Mouse (Mus musculus): ENCODE measurements at regions not wholly inside any gene's neighbourhood (a gene's known extent, or its start where the extent isn't known, plus 50 kb on each side); places are given as distances from the start of the nearest gene placed in this dataset.
A peak's percentile ranks its signal among the peaks of the same experiment; 100 is the strongest.

- peak; percentile 49 to 86 for DNase-seq (ENCODE audit: low spot score in 2 of 2)
Observed at GRCm38 (mm10) chr14:60525284-60525962, 108.4 kb upstream of the Spata13 start.

- no peak for DNase-seq (ENCODE audit: low spot score in 2 of 2)
Observed at GRCm38 (mm10) chr14:60525979-60526378, 107.8 kb upstream of the Spata13 start.

GRCm38 (mm10) chr14:60526832-60527231 lies 107.0 kb upstream of the Spata13 start:
- DNase-seq (ENCODE audit: low spot score in 2 of 2): no peak

- DNase-seq (ENCODE audit: low spot score in 2 of 2): no peak
Observed at GRCm38 (mm10) chr14:60527951-60528350, 105.8 kb upstream of the Spata13 start.

- no peak for DNase-seq (ENCODE audit: low spot score in 2 of 2)
Observed at GRCm38 (mm10) chr14:60528520-60528919, 105.3 kb upstream of the Spata13 start.

GRCm38 (mm10) chr14:60529022-60529421 lies 104.8 kb upstream of the Spata13 start:
- peak; percentile 36 to 77 for DNase-seq (ENCODE audit: low spot score in 2 of 2)

- DNase-seq (ENCODE audit: low spot score in 2 of 2): no peak
Observed at GRCm38 (mm10) chr14:60529646-60530347, 104.0 kb upstream of the Spata13 start.

- DNase-seq (ENCODE audit: low spot score in 2 of 2): no peak
Observed at GRCm38 (mm10) chr14:60530348-60530711, 103.5 kb upstream of the Spata13 start.

GRCm38 (mm10) chr14:60530973-60531372 lies 102.8 kb upstream of the Spata13 start:
- DNase-seq (ENCODE audit: low spot score in 2 of 2): no peak

- DNase-seq (ENCODE audit: low spot score in 2 of 2): no peak
Observed at GRCm38 (mm10) chr14:60531766-60532165, 102.0 kb upstream of the Spata13 start.

GRCm38 (mm10) chr14:60533452-60534224 lies 100.2 kb upstream of the Spata13 start:
- DNase-seq (ENCODE audit: low spot score in 2 of 2): no peak

- no peak for DNase-seq (ENCODE audit: low spot score in 2 of 2)
Observed at GRCm38 (mm10) chr14:60539040-60539439, 94.8 kb upstream of the Spata13 start.

GRCm38 (mm10) chr14:60540111-60540510 lies 93.7 kb upstream of the Spata13 start:
- peak in 1 of 2 experiments; percentile 36 for DNase-seq (ENCODE audit: low spot score in 2 of 2)

GRCm38 (mm10) chr14:60541596-60541995 lies 92.2 kb upstream of the Spata13 start:
- DNase-seq (ENCODE audit: low spot score in 2 of 2): no peak

GRCm38 (mm10) chr14:60544767-60545166 lies 89.0 kb upstream of the Spata13 start:
- DNase-seq (ENCODE audit: low spot score in 2 of 2): no peak

- DNase-seq (ENCODE audit: low spot score in 2 of 2): peak; percentile 64 to 89
Observed at GRCm38 (mm10) chr14:60554222-60554740, 79.5 kb upstream of the Spata13 start.

- DNase-seq (ENCODE audit: low spot score in 2 of 2): no peak
Observed at GRCm38 (mm10) chr14:60556541-60556940, 77.3 kb upstream of the Spata13 start.

GRCm38 (mm10) chr14:60557020-60557419 lies 76.8 kb upstream of the Spata13 start:
- no peak for DNase-seq (ENCODE audit: low spot score in 2 of 2)

- no peak for DNase-seq (ENCODE audit: low spot score in 2 of 2)
Observed at GRCm38 (mm10) chr14:60559376-60559775, 74.4 kb upstream of the Spata13 start.

GRCm38 (mm10) chr14:60559826-60560529 lies 73.8 kb upstream of the Spata13 start:
- DNase-seq (ENCODE audit: low spot score in 2 of 2): no peak

GRCm38 (mm10) chr14:60576281-60576680 lies 57.5 kb upstream of the Spata13 start:
- no peak for DNase-seq (ENCODE audit: low spot score in 2 of 2)
